Mouse (Mus musculus): ENCODE results near the gene Braf. TPM values are rescaled to one million over a fixed set of nuclear protein-coding genes. Genes with fewer than 3 reads are reported as not detected.
"Not testable (repeated sequence)": the region's sequence is repeated elsewhere in the genome, so short reads cannot be mapped to it uniquely, and the experiment has no call there.

The Braf gene
- total RNA-seq, 2 experiments from 2014 or later: 128 to 129 TPM

DNA sequence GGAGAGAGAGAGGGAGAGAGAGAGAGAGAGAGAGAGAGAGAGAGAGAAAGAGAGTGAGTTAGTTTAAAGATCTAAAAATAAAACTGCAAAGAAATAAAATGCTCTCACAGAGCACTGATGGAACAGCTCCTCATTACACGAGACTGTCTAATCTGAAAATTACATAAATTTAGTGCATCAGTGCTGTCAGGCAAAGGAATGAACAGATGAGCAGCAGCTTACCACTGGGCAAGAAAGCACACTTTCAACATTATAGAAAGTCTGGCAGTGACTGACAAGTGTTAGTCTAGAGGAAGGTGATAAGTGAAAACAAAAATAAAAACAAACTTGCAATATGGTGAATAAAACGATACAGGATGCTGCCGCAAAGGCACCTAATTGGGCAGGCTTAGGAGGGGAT, 11.9 kb downstream of the Braf start:
- Histone ChIP-seq H3K4me3 (no peak overlapping the region), H3K27ac (no peak overlapping the region)
- no peak for DNase-seq (ENCODE audit: low spot score in 2 of 2)
- no peak for TF ChIP-seq CTCF (conservative IDR thresholded peaks at IDR 0.05)

DNA sequence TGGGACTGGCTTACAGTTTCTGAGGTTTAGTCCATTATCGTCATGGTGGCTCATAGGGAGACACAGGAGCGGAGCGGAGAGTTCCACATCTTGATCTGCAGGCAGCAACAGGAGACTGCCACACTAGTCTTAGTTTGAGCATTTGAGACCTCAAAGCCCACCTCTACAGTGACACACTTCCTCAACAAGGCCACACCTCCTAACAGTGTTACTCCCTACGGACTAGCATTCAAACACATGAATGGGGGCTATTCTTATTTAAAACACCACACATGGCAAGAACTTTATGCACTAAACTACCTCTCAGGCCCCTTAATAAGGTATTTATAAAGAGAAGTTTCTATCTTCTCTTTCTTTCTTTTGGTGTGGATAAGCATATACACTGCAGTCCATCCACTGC, 19.6 kb downstream of the Braf start:
- no peak overlapping the region for H3K27ac ChIP-seq
- no peak overlapping the region for H3K4me3 ChIP-seq
- no peak for DNase-seq (ENCODE audit: low spot score in 2 of 2)
- TF ChIP-seq CTCF (conservative IDR thresholded peaks at IDR 0.05): no peak

DNA sequence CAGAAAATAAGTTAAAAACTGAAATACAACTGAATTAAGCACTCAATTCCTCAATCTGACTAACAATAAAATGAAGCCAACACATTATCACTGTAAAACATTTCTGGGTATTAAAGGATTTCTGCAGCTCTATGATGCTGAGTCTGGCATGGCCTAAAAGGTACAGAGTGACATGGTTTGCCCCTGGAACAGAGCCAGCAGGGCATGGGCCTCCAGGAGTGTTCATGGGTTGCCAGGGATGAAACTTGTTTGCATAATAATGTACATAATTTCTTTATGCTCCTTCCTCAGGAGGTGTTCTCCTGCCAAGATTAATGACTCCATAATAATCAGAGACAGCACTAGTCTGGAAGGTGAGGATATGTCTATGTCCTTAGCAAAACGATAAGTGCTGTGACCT, 32.1 kb downstream of the Braf start:
- no peak overlapping the region for H3K27ac ChIP-seq
- DNase-seq (ENCODE audit: low spot score in 2 of 2): no peak
- TF ChIP-seq CTCF (conservative IDR thresholded peaks at IDR 0.05): no peak
- no peak overlapping the region for H3K4me3 ChIP-seq

DNA sequence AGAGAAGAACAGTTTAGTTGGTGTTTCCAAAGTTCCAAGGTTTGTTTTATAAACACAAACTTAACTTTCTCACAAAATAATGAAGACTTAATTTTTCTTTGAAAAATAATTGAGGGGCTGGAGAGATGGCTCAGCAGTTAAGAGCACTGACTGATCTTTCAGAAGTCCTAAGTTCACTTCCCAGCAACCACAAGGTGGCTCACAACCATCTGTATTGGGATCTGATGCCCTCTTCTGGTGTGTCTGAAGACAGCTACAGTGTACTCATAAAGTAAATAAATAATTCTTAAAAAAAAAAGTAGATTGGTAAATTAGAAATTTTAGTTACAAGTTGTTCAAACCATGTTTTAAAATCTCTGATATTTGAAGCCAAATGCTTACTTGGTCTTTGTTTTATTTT, 38.4 kb downstream of the Braf start:
- TF ChIP-seq CTCF (conservative IDR thresholded peaks at IDR 0.05): peak; percentile 64
- H3K27ac ChIP-seq; DNase-seq (ENCODE audit: low spot score in 2 of 2); H3K4me3 ChIP-seq: not testable (repeated sequence)

DNA sequence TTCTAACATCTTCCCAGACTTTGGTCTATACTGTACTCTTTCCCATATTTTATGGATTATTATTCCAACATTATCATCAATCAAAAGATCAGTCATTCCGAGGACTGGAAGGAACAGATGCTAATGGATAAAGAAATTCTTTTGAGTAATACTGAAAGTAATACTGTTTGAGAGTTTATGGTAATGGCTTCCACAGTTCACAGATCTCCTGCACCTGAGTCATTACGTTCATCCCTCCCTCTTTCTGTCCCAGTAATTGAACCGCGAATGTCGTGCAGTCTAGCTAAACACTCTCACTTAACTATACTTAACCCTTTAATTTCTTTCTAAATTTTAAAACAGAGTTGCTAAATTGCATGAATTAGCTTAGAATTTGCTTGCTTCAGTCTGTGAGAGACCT, 43.5 kb downstream of the Braf start:
- H3K4me3 ChIP-seq: no peak overlapping the region
- no peak for DNase-seq (ENCODE audit: low spot score in 2 of 2)
- no peak for TF ChIP-seq CTCF (conservative IDR thresholded peaks at IDR 0.05)
- no peak overlapping the region for H3K27ac ChIP-seq

DNA sequence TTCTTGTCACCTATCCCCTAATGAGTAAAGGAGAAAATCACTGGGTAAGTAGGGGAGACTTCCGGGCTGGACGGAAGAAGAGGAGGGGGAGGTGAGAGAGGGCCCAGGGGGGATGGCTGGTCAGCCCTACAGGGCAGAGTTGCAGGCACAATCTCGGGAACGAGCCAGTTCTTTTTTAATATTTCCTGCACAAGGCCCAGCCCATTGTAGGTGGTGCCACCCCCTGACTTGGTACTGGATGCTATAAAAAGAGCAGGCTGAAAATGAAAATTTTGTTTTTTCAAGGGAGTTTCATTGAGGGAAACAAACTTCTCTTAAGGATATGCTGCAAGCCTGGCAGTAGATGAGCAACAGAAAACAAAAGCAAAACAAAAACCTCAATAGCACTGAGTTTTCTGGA, 44.7 kb downstream of the Braf start:
- TF ChIP-seq CTCF (conservative IDR thresholded peaks at IDR 0.05): no peak
- no peak for DNase-seq (ENCODE audit: low spot score in 2 of 2)
- H3K27ac ChIP-seq: no peak overlapping the region
- no peak overlapping the region for H3K4me3 ChIP-seq

DNA sequence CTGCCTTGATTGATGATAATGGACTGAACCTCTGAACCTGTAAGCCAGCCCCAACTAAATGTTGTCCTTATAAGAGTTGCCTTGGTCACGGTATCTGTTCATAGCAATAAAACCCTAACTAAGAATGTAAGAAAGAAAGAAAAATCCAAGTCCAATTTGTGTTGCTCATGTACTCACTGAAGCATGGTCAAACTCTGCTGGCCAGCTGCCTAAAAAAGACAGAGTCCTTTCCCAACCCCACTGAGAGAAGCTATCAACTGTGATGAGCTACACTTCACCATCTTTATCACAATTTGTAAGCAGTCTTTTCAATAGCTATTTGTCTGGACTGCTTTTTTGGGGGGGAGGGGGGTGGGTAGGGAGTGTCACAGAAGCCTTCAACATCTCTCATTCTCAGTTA, 47.0 kb downstream of the Braf start:
- no peak for DNase-seq (ENCODE audit: low spot score in 2 of 2)
- Histone ChIP-seq H3K27ac (no peak overlapping the region), H3K4me3 (no peak overlapping the region)
- TF ChIP-seq CTCF (conservative IDR thresholded peaks at IDR 0.05): no peak

DNA sequence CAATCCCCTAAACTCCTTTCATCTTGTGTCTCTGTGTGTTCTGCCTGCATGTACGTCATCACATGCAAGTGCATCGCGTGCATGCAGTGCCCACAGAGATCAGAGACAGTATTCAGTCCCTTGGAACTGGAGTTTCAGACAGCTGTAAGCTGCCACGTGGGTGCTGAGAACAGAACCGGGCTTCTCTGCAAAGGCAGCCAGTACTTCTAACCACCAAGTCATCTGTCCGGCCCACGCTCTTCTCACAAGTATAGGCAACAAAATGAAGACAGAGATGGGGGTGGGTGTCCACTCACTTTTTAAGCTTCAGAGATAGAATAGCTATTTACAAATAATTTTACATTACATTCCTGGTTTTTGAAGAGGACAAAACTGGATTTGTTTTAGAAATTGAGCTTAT, 50.2 kb downstream of the Braf start:
- H3K4me3 ChIP-seq: no peak overlapping the region
- DNase-seq (ENCODE audit: low spot score in 2 of 2): peak; percentile 27 to 39
- H3K27ac ChIP-seq: 0 out of 2 replicates have a peak overlapping the region, but pooled peaks have one; percentile 28
- no peak for TF ChIP-seq CTCF (conservative IDR thresholded peaks at IDR 0.05)

DNA sequence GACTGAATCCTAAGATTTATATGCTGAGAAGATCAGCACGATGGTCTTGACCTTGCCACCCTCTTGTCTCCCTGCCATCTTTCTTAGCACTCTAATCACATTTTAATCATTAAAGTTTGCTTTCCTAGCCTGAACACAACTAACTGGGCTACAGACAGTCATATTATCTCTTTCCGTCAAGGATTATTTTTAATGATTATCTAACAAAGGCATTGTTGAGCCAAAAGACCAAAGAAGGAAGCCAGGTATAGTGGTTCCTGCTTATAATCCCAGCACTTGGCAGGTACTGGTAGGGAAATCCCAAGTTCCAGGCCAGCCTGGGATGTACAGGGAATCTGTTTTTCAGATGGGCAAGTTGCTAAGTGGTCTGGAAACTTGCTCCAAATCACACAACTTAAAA, 114.0 kb downstream of the Braf start:
- no peak for TF ChIP-seq CTCF (conservative IDR thresholded peaks at IDR 0.05)
- Histone ChIP-seq H3K4me3 (no peak overlapping the region), H3K27ac (no peak overlapping the region)
- DNase-seq (ENCODE audit: low spot score in 2 of 2): no peak

DNA sequence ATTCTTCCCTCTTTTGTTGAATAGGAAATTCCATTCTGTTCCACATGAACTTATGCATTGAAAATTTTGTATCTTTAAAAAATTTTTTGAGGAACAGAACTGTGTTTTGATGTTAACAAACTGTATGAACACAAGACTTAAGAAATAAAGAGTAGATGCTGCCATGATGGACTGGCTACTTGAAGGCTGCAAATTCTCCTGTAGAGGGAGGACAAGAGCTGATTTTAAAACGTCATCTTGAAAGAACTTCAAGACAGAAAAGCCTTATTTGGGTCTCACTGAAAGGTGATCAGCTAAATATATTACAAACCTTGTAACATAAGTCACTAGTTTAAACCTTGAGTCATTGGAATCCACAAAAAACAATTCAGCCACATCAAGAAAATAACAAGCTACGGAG, 115.1 kb downstream of the Braf start:
- peak; percentile 70 for TF ChIP-seq CTCF (conservative IDR thresholded peaks at IDR 0.05)
- no peak for DNase-seq (ENCODE audit: low spot score in 2 of 2)
- H3K27ac ChIP-seq: no peak overlapping the region
- H3K4me3 ChIP-seq: no peak overlapping the region

DNA sequence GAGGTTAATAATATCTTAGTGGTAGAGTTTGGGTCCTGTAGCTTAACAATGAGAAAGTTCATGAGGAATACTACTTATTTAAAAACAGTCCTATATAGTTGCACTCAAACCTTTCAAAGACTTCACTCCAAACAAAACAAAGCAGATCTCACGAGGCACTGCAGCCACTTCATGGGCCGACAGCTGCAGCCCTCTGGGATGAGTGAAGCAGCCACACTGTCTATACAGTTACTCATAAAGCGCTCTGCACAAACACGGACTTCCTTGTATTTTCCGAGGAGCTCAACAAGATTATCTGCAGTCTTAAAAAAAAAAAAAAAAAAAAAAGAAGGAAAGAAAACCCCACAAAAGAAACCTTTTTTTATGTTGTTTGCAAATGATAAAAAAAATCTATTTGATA, 117.9 kb downstream of the Braf start:
- no peak for DNase-seq (ENCODE audit: low spot score in 2 of 2)
- no peak overlapping the region for H3K4me3 ChIP-seq
- TF ChIP-seq CTCF (conservative IDR thresholded peaks at IDR 0.05): no peak
- no peak overlapping the region for H3K27ac ChIP-seq

DNA sequence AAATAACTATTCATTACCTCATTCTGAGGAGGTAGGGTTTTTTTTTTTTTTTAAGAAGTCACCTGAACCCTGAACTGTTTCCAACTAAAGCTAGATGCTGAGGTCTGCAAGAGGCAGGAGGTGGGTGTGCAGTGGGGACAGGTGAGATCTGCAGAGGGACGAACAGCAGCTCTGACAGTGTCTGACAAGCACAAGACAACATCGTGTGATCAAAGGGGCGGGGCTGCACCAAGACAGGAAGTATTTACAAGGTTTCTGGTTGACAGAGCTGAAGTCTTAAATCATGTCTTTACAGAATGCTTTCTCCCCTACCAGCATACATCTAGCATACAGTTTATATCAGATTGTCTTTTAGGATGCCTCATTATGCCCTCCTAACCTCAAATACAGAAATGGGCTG, 118.4 kb downstream of the Braf start:
- TF ChIP-seq CTCF (conservative IDR thresholded peaks at IDR 0.05): no peak
- no peak for DNase-seq (ENCODE audit: low spot score in 2 of 2)
- Histone ChIP-seq H3K27ac (peak overlapping the region; percentile 83; the same call in 1 of the 2 replicates), H3K4me3 (no peak overlapping the region)

DNA sequence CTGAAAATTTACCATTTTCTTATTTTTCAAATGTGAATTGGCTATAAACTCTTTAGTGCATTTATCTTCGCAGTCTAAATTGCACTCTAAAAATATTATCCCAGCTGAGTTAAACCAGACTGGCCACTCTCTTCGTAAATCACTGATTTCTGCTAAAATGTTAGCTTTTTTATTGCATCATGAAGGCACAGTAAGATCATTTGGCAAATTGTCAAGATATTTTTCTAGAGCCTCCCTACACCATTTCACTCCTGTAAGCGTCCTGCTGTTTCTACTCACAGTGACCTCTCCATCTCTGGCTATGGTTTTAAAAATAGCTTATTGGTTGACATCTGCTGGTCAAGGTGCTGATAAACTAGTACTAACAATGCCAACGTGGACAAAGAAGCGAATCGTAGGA, 119.2 kb downstream of the Braf start:
- Histone ChIP-seq H3K27ac (peak overlapping the region; percentile 83), H3K4me3 (no peak overlapping the region)
- no peak for TF ChIP-seq CTCF (conservative IDR thresholded peaks at IDR 0.05)
- DNase-seq (ENCODE audit: low spot score in 2 of 2): no peak

DNA sequence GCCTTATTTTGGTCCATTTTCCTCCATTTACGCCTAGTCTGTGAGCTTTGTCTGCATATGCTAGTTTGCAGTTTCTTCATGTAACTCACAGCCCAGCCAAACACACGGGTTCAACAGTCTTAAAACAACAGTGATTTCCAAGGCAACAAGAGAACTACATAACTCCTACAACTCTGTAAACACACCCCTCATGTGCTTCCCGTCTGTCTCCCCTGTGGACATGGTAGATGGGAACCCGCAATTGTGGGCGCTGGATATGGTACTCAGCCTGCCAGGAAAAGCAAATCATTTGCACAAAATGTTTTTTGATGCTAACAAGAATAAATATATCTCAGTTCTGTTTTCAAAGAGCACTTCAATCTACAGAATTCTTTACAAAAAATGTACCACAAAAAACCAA, 120.7 kb downstream of the Braf start:
- Histone ChIP-seq H3K4me3 (no peak overlapping the region), H3K27ac (peak overlapping the region; percentile 83)
- peak; percentile 53 to 58 for DNase-seq (ENCODE audit: low spot score in 2 of 2)
- TF ChIP-seq CTCF (conservative IDR thresholded peaks at IDR 0.05): no peak

DNA sequence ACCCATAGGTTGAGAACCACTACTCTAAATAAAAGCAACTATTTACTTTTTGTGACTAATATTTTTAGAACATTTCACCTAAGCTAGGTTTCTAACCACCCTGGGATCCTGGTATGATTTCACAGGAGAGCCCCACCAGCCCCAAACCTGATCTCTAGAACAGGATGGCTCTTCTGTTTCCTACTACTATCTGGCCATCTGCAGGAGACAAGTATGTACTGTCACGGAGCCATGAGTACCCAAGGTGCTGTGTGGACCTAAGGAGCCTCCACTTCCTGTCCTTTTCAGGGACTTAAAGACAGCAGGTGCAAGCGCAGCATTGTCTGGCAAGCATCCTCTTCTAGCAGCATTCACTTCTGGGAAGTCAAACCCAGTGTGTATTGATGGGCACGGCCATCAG, 123.4 kb downstream of the Braf start:
- Histone ChIP-seq H3K27ac (0 out of 2 replicates have a peak overlapping the region, but pooled peaks have one; percentile 37), H3K4me3 (no peak overlapping the region)
- no peak for DNase-seq (ENCODE audit: low spot score in 2 of 2)
- TF ChIP-seq CTCF (conservative IDR thresholded peaks at IDR 0.05): 0 out of 2 replicates have a peak, but pooled peaks have one; percentile 9

Data from layer of hippocampus, adult 2 months (tissue).